Mouse (Mus musculus): ENCODE measurements around the gene Adamts6. TPM values are rescaled to one million over a fixed set of nuclear protein-coding genes. Genes with fewer than 3 reads are reported as not detected.

The Adamts6 gene
- total RNA-seq, 2 experiments from 2014 or later, result 3.9 to 4.6 TPM

DNA sequence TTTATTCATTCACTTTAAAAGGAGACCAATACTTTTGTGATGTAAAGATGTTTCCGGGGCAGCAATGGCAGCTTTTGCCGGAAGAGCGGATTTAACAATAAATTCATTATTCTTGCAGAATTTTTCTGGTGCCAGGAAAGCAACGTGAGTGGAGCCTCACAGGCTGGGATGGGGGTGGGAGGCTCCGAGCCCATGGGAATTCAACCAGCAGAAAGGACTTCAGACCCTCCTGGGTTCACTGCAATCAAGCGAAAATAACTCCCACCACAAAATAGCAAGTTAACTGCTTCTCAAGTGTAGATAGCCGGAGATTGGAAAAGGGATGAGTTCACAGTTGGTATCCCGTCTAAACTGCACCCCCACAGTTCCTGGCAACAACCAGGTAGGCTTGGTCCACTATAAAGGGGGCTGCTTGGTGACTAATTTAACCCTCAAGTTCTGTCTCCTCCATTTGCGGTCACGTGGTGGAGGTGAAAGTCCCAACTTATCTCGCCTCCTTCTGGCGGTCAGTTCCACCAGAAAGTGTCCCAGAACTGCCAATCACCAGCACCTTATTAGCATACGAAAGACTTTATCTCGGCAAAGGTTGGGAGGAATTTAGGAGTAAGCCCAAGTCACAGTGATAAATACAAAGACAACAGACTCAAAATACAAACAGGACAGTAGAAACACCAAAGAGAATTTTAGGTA, 231.5 kb downstream of the Adamts6 start:
- intact Hi-C loops (cut with DNase I), result loop anchor here (5.0 kb wide), 1 partner anchor 268 kb away; no protein-coding TSS in a partner anchor
- no peak for TF ChIP-seq CTCF (IDR thresholded peaks at IDR 0.05)
- H3K4me3 ChIP-seq, result peak overlapping the region; percentile 34
- DNase-seq (ENCODE audit: extremely low spot score in 1 of 2, low spot score in 2 of 2), result no peak
- peak overlapping the region; percentile 66 for H3K27ac ChIP-seq

DNA sequence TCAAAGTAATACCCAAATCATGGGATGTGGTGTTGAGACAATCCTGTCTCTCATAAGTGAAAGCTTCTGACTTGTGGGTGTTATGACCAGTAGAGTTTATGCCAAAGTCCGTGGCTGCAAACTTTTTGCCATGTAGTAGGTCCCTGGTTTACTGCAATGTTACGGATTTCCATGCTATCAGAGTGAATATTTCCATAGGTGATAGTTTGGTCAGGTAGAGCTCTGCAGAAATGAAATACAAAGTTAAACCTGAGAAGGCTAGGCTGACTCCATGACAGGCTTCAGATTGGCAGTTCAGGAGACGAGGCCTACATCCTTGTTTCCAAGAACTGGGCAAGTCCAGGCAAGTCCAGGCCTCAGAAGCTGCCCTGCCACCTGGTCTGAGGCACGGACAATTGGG, 232.3 kb downstream of the Adamts6 start:
- TF ChIP-seq CTCF (IDR thresholded peaks at IDR 0.05), result no peak
- DNase-seq (ENCODE audit: extremely low spot score in 1 of 2, low spot score in 2 of 2), result no peak
- Histone ChIP-seq H3K27ac (no peak overlapping the region), H3K4me3 (no peak overlapping the region)
- intact Hi-C loops (cut with DNase I), result loop anchor here (5.0 kb wide), 1 partner anchor 267 kb away; no protein-coding TSS in a partner anchor

DNA sequence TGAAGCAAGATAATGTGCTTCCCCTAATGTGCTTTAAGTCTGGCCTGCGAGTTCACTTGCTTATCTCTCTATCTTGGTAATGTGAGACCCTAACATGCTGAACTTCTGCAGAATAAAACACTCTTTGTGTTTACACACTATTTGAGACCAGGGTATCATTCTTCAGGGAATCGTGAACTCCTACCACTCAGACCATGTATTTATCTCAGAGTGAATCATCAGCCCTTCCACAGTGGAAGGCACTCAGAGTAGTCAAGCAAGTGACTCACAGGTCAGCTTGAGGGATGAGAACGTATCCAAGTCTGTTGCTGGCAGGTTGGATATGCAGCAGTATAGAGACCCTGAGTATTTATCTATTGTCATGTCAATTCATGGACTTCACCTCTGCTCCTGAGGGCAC, 232.8 kb downstream of the Adamts6 start:
- intact Hi-C loops (cut with DNase I), result no loop called here
- TF ChIP-seq CTCF (IDR thresholded peaks at IDR 0.05), result no peak
- Histone ChIP-seq H3K27ac (no peak overlapping the region), H3K4me3 (no peak overlapping the region)
- DNase-seq (ENCODE audit: extremely low spot score in 1 of 2, low spot score in 2 of 2), result no peak

- no peak for DNase-seq (ENCODE audit: extremely low spot score in 1 of 2, low spot score in 2 of 2)
These were observed 233.9 kb downstream of the Adamts6 start for GRCm38 (mm10) chr13:104521532-104521931.

DNA sequence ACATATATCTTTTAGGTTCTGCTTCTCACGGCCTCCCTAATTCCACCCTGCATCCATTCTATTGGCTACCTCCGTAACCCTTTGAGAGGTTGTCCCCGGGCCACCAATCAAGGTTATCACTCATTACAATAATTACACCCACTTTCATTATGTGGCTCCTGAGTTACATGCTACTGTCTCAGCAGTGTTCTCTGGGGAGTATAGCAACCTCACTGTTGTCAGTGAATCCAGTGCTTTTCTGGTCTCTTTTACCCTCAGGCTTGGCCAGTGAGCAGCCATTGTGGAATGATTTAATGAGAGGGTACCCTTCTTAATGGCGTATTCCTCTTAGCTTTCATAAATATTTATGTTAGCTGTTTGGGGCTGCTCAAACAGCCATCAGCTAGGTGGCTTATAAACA, 238.0 kb downstream of the Adamts6 start:
- Histone ChIP-seq H3K4me3 (no peak overlapping the region), H3K27ac (no peak overlapping the region)
- no peak for DNase-seq (ENCODE audit: extremely low spot score in 1 of 2, low spot score in 2 of 2)
- TF ChIP-seq CTCF (IDR thresholded peaks at IDR 0.05), result no peak
- intact Hi-C loops (cut with DNase I), result no loop called here

More at GRCm38 (mm10) chr13:104521532-104521931, 233.9 kb downstream of the Adamts6 start:
- H3K27ac ChIP-seq, result no peak overlapping the region
- no peak overlapping the region for H3K4me3 ChIP-seq
- intact Hi-C loops (cut with DNase I), result no loop called here
- no peak for TF ChIP-seq CTCF (IDR thresholded peaks at IDR 0.05)

DNA sequence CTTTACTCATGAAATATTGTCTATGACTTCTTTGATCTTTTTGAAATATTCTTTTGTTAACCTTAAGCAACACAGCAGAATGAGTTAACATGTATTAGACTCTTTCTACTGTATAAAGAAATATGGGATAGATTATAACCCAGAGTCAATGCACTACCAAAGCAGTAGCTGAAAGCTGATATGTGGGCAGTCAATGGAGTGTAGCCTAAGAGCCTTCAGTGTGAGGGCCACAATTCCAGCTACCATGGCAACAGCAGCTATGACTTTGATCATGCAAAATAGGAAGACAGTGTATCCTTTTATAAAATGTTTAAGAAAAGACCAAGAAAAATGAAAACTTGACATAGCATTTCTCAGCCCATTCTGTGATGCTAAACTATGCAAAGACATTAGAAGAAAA, 241.6 kb downstream of the Adamts6 start:
- no peak overlapping the region for H3K4me3 ChIP-seq
- intact Hi-C loops (cut with DNase I), result no loop called here
- TF ChIP-seq CTCF (IDR thresholded peaks at IDR 0.05), result no peak
- H3K27ac ChIP-seq, result no peak overlapping the region
- DNase-seq (ENCODE audit: extremely low spot score in 1 of 2, low spot score in 2 of 2), result no peak

DNA sequence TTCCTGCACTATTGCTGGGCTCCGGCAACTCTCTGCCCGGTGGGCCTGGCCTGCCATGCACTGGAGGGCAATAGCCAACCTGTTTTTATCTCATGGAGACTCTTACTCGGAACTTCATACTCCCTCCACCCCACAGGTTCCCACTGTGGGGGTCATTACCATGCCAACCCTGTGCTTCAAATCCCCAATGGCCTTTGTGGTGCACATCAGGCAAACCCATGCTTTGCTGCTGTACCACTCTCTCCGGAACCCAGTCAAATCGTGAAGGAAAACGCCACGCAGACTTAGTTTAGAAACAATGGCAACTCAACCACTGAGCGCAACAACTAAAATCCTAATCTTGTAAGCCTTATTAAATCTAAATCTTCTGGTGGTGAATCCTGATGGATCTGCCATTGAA, 244.2 kb downstream of the Adamts6 start:
- DNase-seq (ENCODE audit: extremely low spot score in 1 of 2, low spot score in 2 of 2), result no peak
- no peak overlapping the region for H3K27ac ChIP-seq
- intact Hi-C loops (cut with DNase I), result no loop called here
- no peak overlapping the region for H3K4me3 ChIP-seq
- TF ChIP-seq CTCF (IDR thresholded peaks at IDR 0.05), result no peak

- intact Hi-C loops (cut with DNase I), result no loop called here
- H3K27ac ChIP-seq, result no peak overlapping the region
- DNase-seq (ENCODE audit: extremely low spot score in 1 of 2, low spot score in 2 of 2), result no peak
- TF ChIP-seq CTCF (IDR thresholded peaks at IDR 0.05), result no peak
- no peak overlapping the region for H3K4me3 ChIP-seq
These were observed 245.1 kb downstream of the Adamts6 start for GRCm38 (mm10) chr13:104532723-104533122.

DNA sequence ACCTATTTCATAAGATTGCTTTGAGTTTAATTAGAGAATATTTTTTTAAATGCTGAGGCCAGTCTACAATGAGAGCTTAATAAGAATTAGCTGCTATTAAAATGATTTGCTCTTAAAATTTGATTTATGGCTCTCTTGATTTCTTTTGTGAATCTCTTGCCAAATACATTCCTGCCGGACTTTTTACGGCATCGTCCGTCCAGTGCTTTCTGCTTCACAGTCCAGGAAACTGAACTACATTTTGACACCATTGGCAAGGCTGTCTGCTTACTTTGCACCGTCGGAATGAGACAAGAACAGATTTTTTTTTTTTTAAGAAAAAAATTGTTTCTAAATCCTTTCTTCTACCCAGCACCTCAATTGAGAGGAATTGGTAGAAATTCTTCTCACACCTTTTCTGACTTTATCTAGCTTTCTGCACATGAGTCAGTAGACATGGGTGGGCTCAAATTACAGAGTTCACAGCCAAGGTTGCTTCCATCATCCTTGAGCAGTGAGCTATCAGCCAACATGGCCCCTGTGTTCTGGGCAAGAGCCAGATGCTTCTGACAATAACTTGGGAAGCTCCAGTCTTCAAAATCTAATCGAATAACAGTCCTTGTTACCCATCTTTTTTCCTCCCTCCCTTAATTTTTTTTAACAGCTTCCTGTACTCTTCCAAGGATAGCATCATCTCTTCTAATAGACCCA, 246.3 kb downstream of the Adamts6 start:
- TF ChIP-seq CTCF (IDR thresholded peaks at IDR 0.05), result no peak
- intact Hi-C loops (cut with DNase I), result no loop called here
- no peak overlapping the region for H3K27ac ChIP-seq
- H3K4me3 ChIP-seq, result no peak overlapping the region
- no peak for DNase-seq (ENCODE audit: extremely low spot score in 1 of 2, low spot score in 2 of 2)

GRCm38 (mm10) chr13:104540861-104541398, 253.3 kb downstream of the Adamts6 start:
- H3K4me3 ChIP-seq, result no peak overlapping the region
- intact Hi-C loops (cut with DNase I), result no loop called here
- no peak for DNase-seq (ENCODE audit: extremely low spot score in 1 of 2, low spot score in 2 of 2)
- no peak overlapping the region for H3K27ac ChIP-seq
- TF ChIP-seq CTCF (IDR thresholded peaks at IDR 0.05), result no peak

DNA sequence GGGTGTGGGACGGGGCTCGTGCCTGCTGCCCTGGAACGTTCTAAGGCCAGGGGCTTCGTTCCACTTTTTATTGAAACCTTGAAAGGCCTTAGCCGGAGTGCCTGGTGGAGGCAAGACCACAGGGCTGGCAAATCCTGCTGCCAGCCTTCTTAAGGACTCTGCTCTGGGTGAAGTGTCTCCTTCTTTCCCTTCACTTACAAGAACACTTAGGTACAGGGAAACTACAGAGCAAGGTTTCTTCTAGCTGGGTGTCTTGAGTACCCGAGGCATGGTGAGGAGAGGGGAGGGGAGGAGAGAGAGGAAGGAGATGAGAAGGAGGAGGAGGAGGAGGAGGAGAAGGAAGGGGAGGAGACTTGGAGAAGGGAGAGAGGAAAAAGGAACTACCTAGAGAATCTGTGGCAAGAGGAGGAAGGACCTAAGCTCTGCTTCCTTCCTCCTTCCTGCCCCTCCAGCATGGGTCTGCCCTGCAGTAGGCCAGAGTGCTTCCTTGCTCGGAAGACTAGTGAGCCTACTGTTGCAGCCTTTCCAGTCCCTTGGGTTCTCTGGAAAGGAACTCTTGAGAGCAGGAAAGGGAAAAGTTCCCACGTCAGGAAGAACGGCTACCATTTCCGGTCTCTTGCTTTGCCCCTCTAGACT, 254.6 kb downstream of the Adamts6 start:
- no peak for DNase-seq (ENCODE audit: extremely low spot score in 1 of 2, low spot score in 2 of 2)
- no peak overlapping the region for H3K4me3 ChIP-seq
- no peak overlapping the region for H3K27ac ChIP-seq
- intact Hi-C loops (cut with DNase I), result no loop called here
- no peak for TF ChIP-seq CTCF (IDR thresholded peaks at IDR 0.05)

DNA sequence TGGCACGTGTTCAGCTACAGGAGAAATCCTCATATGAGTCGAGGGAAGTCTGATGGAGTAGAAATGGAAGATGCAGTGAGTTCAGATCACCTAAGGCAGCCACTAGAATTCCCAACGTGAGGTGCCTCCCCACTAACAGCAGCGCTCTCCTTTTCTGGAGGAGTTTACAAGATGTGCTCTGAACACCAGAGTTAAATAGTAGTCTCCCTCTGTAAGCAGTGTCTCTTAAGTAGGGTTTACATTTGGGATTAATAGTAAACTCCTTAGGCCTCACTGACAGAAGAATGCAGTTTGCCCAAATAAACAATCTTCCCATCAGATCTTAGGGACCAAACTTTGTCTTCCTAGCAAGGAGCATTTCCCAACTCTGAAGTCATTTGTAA, 255.1 kb downstream of the Adamts6 start:
- no peak overlapping the region for H3K4me3 ChIP-seq
- no peak overlapping the region for H3K27ac ChIP-seq
- TF ChIP-seq CTCF (IDR thresholded peaks at IDR 0.05), result no peak
- intact Hi-C loops (cut with DNase I), result no loop called here
- no peak for DNase-seq (ENCODE audit: extremely low spot score in 1 of 2, low spot score in 2 of 2)

Other genes with a start within 250 kb of the Adamts6 start
- 10 to 100 TPM; 24.1 to 27.0 TPM for gene Nln, start 178.2 kb upstream of the Adamts6 start, total RNA-seq (2021)
- 100 to 1,000 TPM; 133 to 139 TPM for gene Sgtb, start 178.1 kb upstream of the Adamts6 start, total RNA-seq (2021)
- 10 to 100 TPM; 49.1 to 55.0 TPM for gene Trappc13, start 109.4 kb upstream of the Adamts6 start, total RNA-seq (2021)
- gene Trim23, start 109.0 kb upstream of the Adamts6 start, total RNA-seq (2021), result 10 to 100 TPM; 52.5 to 56.1 TPM
- gene Cenpk, start 59.2 kb upstream of the Adamts6 start, total RNA-seq (2021), result 1 to 10 TPM in 1 of 2 experiments, under 1 TPM in 1; 0.65 to 1.7 TPM
- gene Ppwd1, start 59.0 kb upstream of the Adamts6 start, total RNA-seq (2021), result 10 to 100 TPM; 14.0 to 15.5 TPM

Data from left cerebral cortex, adult 2 months (tissue).